Mouse (Mus musculus): Measurements from ENCODE around the gene Palld.

Gene Palld

DNA sequence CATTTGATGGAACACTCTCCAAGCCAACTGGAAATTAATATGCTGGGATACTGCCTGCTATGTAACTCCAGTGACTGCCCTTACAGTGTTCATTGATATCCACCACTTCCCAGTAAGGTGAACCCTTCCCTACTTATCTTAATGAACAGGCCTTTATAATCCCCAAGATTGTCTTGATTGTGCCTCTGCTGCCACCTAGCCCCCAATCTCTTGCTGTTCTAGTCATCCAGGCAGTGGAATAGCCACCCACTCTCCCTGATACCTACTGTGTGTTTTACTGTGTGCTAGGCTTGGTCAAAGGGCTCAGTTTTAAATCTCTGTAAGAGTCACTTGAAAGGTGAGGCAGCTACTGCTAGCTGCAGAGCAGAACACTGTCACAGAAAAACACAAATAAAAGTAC, 216.2 kb downstream of the Palld start:
- DNase-seq (ENCODE audit: low read depth, low spot score) = peak; percentile 56

GRCm38 (mm10) chr8:61685280-61685679, 217.2 kb downstream of the Palld start:
- no peak for DNase-seq (ENCODE audit: low read depth, low spot score)

DNA sequence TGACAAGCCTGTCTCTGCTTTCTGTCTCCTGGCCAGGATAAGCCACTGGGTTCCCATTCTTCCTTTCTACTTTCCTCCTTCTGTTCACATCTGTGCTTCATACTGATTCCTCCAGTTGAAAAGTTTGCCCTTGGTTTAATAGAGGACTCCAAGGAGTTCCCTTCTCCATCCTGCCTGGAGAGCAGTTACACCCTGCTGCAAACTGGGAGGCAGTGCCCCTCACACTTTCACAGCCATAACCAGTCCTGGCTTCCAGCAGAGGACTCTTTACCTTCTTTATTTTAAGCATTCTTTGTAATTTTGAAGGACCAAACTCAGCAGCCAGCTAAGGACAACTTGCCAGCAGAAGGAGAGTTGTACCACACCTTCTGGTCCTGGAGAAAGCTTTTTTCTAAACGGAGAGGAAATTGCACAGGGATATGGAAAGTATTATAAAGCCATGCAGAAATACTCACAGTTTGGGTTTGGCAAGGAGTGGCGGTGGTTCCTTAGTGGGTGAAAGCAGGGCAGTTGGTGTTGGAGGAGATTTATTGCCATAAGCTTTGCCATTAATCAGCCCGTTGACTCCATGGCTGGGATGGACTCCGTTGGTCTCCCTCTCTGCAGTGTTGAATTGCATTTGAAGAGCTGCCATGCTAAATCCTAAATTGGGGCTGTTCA, 218.1 kb downstream of the Palld start:
- no peak for DNase-seq (ENCODE audit: low read depth, low spot score)

DNA sequence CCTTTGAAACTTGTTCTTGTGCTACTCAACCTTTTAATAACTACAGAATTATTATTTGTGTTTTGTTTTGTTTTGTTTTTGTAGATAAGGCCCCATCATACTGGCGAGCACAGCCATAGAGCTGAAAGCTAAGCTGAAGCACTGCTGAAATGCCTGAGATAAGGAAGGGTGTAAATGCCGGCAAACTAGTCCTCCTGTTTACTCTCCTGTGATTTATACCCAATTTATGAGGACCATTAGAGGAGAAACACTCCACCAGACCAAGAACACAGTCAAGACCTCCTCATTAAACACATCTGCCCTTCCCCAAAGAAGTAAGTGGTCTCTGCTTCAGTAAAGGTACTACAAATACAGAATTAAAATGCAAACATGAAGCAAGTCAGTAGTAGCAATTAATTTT, 219.6 kb downstream of the Palld start:
- no peak for DNase-seq (ENCODE audit: low read depth, low spot score)

- DNase-seq (ENCODE audit: low read depth, low spot score) = no peak
Measured at GRCm38 (mm10) chr8:61681217-61681616, 221.3 kb downstream of the Palld start.

GRCm38 (mm10) chr8:61677227-61677626, 225.3 kb downstream of the Palld start:
- no peak for DNase-seq (ENCODE audit: low read depth, low spot score)

DNA sequence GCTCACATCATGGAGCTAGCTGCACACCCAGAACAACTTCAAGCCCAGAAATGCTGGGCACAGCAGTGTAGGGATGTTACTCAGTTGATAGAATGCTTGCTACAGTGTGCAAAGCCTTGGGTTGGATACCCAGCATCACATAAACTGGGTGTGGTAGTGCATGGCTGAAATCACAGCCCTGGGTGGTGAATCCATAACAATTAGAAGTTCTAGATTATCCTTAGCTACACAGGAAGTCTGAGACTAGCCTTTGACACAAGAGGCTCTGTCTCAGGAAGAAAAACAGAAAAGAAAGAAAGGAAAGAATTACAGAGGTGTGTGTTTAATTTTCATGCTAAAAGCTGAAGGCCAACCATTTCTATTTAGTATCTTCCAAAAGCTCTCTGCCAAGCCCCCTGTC, 231.3 kb downstream of the Palld start:
- peak; percentile 40 for DNase-seq (ENCODE audit: low read depth, low spot score)

- no peak for DNase-seq (ENCODE audit: low read depth, low spot score)
Measured at GRCm38 (mm10) chr8:61670376-61670775, 232.1 kb downstream of the Palld start.

DNA sequence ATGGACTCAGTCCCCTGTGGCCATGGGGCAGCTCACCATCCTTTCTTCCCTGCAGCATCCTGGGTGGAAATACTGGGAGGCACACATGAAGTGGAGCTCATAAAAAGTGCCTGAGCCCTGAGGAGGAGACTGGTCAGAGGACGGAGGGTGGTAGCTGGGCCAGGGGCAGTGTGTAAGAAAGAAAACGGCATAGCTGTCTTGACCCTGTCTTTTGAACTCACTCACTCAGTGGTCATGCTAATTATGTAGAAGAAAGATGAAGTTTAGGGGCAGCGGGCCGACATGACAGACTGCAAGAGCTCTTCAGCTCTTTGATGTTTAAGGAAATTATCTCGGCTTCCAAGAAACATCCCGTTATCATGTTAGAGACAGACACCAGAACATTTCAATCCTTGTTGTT, 235.6 kb downstream of the Palld start:
- no peak for DNase-seq (ENCODE audit: low read depth, low spot score)

GRCm38 (mm10) chr8:61665021-61665420, 237.5 kb downstream of the Palld start:
- DNase-seq (ENCODE audit: low read depth, low spot score) = no peak

GRCm38 (mm10) chr8:61664162-61664561, 238.3 kb downstream of the Palld start:
- no peak for DNase-seq (ENCODE audit: low read depth, low spot score)

DNA sequence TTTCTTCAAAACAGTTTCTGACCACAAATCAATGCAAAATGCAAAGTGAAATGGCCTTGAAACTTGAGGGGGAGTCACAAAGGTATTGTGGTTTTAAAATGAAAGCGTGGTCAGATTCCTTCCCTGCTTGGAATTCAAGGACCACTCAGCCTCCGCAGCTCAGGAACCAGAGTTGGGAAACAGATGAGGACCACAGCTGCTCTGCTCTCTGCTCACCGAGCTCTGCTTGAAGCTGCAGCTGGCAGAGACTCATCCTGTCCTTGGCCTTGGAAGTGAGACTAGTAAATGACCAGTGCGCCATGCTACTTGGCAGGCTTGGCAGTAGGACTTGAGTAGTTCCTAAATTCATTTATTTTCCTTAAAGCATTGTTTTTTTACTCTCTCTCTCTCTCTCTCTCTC, 239.7 kb downstream of the Palld start:
- DNase-seq (ENCODE audit: low read depth, low spot score) = no peak

DNA sequence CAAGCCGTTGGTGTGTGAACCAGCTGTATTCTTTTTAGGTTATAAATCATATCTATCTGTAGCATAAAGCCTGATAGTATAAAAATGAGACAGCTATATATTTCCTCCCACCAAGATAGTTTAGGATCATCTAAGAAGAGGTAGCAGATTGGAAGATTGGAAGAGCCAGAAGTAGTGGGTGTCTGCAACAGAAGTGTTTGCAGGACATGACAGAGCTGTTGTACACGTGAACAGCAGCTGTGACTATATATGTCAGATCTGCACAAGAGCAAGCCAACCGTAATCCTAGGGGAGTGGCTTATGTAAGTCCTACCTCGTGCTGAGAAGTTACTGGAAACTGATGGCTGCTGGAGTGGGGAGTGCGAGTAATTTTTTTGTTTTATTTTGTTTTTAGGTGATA, 240.9 kb downstream of the Palld start:
- no peak for DNase-seq (ENCODE audit: low read depth, low spot score)

DNA sequence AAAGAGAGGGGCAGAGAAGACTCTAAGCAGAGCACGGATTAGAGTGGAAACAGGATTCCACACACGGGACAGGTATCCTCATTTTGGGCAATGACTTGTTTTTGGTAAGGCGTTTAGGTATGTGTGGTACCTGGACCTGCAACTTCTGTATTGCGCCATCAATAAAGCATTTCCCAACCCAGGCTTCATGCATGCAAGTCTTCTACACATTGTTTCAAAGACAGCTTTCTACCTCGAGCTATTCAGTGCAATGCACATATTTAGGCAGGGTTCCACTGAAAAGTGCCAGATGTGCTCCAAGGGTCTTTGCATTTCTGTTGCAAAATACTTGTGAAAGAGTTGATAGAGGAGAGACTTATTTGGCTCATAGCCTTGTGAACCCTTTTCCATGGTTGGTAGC, 241.5 kb downstream of the Palld start:
- no peak for DNase-seq (ENCODE audit: low read depth, low spot score)

- no peak for DNase-seq (ENCODE audit: low read depth, low spot score)
Measured at GRCm38 (mm10) chr8:61651955-61652354, 250.5 kb downstream of the Palld start.

GRCm38 (mm10) chr8:61646195-61646835, 256.2 kb downstream of the Palld start:
- DNase-seq (ENCODE audit: low read depth, low spot score) = no peak

GRCm38 (mm10) chr8:61645642-61646041, 256.8 kb downstream of the Palld start:
- peak; percentile 62 for DNase-seq (ENCODE audit: low read depth, low spot score)

- no peak for DNase-seq (ENCODE audit: low read depth, low spot score)
Measured at GRCm38 (mm10) chr8:61643215-61643614, 259.3 kb downstream of the Palld start.

DNA sequence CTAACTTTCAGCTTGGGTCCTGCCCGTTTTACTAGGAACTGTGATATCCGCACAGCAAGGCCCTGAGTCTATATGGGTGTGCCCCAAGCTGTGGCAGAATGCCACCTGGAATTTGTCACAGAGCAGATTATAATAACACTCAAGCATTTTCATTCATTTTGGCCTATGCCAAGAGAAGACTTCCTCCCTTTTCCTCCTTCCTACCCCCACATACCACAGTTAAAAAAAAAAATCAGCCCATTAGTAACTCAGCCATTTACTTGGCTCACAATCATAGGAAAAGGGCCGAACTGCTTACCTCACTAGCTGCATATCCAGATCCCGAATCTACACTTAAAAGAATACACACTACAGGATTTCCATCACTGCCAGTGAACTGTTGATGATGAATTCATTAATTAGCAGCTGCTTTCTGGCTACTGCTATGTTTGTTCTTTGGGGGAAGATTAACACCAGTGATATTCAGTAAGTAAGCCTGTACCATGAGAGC, 260.1 kb downstream of the Palld start:
- DNase-seq (ENCODE audit: low read depth, low spot score) = no peak

DNA sequence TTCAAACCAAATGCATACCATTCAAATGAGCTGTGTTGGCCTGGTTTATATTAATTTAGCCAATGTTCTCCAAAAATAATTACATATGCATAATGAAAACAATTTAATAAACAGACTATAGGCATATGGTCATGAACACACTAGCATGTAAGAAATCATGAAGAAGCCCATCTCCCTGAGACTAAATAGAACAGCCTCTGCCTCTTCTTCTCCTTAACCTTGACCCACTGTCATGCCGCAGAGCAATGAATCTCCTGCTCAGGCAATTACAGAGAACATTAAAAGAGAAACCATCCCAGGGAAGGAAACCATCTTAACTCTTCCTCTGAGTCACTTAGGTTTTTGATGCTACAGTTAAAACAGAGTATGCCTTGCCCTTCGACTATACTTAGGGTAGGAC, 262.9 kb downstream of the Palld start:
- DNase-seq (ENCODE audit: low read depth, low spot score) = no peak

DNA sequence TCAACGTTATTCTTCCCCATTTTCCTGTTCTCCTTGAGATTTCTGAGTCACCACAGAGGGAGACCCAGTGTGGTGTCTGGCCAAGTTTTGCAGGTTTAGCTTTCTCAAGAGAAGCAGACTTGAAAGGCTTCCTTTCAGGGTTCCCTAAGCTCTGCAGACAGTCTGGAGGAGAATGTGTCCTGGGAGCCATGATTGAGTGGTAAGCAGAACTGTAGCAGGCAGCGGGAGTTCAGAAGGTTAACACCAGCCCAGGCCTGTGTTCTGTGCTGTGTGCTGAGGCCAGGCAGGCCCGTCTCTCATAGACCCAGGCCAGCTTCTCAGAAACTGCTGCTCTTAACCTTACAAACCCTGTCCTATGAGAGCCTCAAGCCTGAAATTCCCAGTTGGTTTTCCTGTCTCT, 263.5 kb downstream of the Palld start:
- DNase-seq (ENCODE audit: low read depth, low spot score) = no peak

DNA sequence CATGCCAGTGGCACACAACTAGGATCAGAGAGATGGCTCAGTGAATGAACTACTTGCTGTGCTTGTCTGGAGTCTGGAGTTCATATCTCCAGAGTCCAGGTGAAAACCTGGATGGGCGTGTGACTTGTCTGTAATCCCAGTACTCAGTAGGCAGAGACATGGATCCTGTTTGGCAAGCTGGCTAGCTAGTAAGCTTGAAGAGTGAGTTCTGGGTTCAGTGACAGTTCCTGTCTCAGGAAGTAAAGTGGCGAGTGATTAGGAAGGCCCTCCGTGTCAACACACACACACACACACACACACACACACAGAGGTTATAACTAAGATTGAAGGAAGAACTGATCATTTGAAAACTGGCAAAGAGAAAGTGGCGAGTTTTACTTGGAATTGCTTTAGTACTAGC, 264.8 kb downstream of the Palld start:
- no peak for DNase-seq (ENCODE audit: low read depth, low spot score)

DNA sequence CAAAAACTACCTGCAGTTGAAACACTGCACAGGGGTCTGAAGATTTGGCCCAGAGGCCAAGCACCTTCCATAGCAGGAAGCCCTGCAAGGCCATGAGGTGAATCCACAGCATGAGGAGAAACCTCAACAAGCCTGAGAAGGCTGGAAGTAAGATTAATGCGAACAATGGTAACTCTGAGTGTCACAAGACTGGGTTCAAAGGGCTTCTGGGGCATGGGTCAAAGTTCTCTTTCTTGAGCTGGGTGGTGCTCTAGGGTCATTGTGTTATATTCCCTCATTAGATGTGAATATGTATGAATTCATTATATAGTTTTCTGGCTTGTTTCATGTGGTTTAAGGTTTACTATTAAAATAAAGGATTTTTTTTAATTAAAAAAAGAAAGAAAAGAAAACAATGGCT, 267.7 kb downstream of the Palld start:
- DNase-seq (ENCODE audit: low read depth, low spot score) = no peak

GRCm38 (mm10) chr8:61632331-61632730, 270.2 kb downstream of the Palld start:
- DNase-seq (ENCODE audit: low read depth, low spot score) = peak; percentile 65

All from ES-CJ7 (cell line).